Mouse (Mus musculus) C2C12 (cell line): ENCODE measurements at regions not wholly inside any gene's neighbourhood (a gene's known extent, or its start where the extent isn't known, plus 50 kb on each side); places are given as distances from the start of the nearest gene placed in this dataset.

Experiments
- H3K27me3 ChIP-seq: one replicate; pipeline ENCODE4 v1.6.1; 2011; ENCODE audit not compliant: control insufficient read depth, insufficient read depth, insufficient read length
- H3K36me3 ChIP-seq: one replicate; pipeline ENCODE4 v1.6.1; 2011; ENCODE audit not compliant: control insufficient read depth, insufficient read depth
- H3K4me3 ChIP-seq: one replicate; pipeline ENCODE4 v1.5.1; 2011; ENCODE audit warnings: mild to moderate bottlenecking, control low read depth; ENCODE audit not compliant: poor library complexity, insufficient read depth, severe bottlenecking
- H3K79me2 ChIP-seq: one replicate; pipeline ENCODE4 v1.6.1; 2011; ENCODE audit not compliant: control insufficient read depth, insufficient read depth
- H3K79me3 ChIP-seq: one replicate; pipeline ENCODE4 v1.6.1; 2011; ENCODE audit warnings: low read depth, control low read depth
- H3ac ChIP-seq: one replicate; pipeline ENCODE3; 2011; ENCODE audit warnings: low read depth; ENCODE audit not compliant: control insufficient read depth, insufficient read length
- CEBPB ChIP-seq: IDR thresholded peaks from one replicate; pipeline ENCODE4 v1.6.1; 2011; ENCODE audit warnings: low read depth, mild to moderate bottlenecking, control low read depth, moderate library complexity
- CTCF ChIP-seq: IDR thresholded peaks from one replicate; pipeline ENCODE4 v1.5.1; 2011; ENCODE audit not compliant: control insufficient read depth, insufficient read depth, insufficient read length
- FOSL1 ChIP-seq: IDR thresholded peaks from one replicate; pipeline ENCODE4 v1.8.0; 2011; ENCODE audit warnings: mild to moderate bottlenecking, low read length; ENCODE audit not compliant: poor library complexity, insufficient read depth, severe bottlenecking
- MAX ChIP-seq: IDR thresholded peaks from one replicate; pipeline ENCODE4 v1.6.1; 2011; ENCODE audit warnings: mild to moderate bottlenecking, control low read depth
- MYOD1 ChIP-seq: IDR thresholded peaks from one replicate; pipeline ENCODE4 v1.6.1; 2011; ENCODE audit warnings: low read depth; ENCODE audit not compliant: control insufficient read depth, insufficient read length
- MYOG ChIP-seq: IDR thresholded peaks from one replicate; pipeline ENCODE4 v1.6.1; 2011; ENCODE audit not compliant: control insufficient read depth, insufficient read length; ENCODE audit errors: extremely low read depth
- USF1 ChIP-seq: IDR thresholded peaks from one replicate; pipeline ENCODE4 v1.6.1; 2011; ENCODE audit warnings: low read depth, mild to moderate bottlenecking, control low read depth, moderate library complexity

DNA sequence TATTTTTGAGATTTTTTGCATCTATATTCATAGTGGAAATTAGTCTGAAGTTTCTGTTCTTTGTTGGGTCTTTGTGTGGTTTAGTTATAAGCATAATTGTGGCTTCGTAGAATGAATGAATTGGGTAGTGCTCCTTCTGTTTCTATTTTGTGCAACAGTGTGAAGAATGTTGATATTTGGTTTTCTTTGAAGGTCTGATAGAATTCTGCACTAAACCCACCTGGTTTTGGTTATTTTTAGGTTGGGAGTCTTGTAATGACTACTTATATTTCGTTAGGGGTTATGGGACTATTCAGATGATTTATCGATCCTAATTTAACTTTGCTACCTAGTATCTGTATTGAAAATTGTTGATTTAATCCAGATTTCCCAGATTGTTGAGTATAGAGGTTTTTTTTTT, 326.4 kb downstream of the Cox7c start:
- H3K4me3 ChIP-seq: no peak overlapping the region
- no peaks in the 10 kb centered on the region for H3K27me3 ChIP-seq
- no peak overlapping the region for H3ac ChIP-seq
- no peaks in the 10 kb centered on the region for H3K79me3 ChIP-seq
- H3K36me3 ChIP-seq: no peaks in the 10 kb centered on the region
- no peaks in the 10 kb centered on the region for H3K79me2 ChIP-seq
- no peak for TF ChIP-seq MYOD1
- TF ChIP-seq FOSL1: no peak
- no peak for TF ChIP-seq MAX
- no peak for TF ChIP-seq MYOG
- no peak for TF ChIP-seq USF1
- no peak for TF ChIP-seq CEBPB
- TF ChIP-seq CTCF: no peak

DNA sequence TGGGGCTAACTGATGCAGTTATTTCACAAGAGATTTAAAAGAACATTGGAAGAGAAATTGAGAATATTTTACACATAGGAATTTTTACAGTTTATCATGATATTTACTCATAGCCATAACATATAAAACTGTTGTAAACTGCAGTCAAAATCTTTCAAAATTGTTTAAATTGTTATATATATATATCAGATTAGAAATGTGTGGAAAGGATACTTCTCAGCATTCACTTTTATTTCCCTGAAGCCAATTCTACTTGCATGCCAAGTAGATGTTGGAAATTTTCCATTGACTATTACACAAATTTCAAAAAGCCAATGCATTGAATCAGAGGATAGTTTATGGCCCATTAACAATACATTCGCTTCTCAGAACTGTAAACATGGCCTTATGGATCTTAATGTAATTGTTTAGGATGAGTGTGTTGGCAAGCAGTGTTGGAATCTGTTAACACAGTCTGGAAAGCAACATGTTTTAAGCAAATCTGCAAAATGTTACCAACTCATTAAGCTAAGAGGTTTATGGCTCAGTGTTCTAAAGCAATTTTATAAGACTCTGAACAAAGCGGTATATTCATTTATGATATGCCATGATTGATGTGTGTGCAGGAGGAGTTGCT, 330.7 kb downstream of the Cox7c start:
- no peak overlapping the region for H3K4me3 ChIP-seq
- H3K79me3 ChIP-seq: no peaks in the 10 kb centered on the region
- H3K36me3 ChIP-seq: no peaks in the 10 kb centered on the region
- no peaks in the 10 kb centered on the region for H3K27me3 ChIP-seq
- no peak for TF ChIP-seq FOSL1
- no peak for TF ChIP-seq CEBPB
- TF ChIP-seq MAX: no peak
- TF ChIP-seq USF1: no peak
- TF ChIP-seq CTCF: no peak
- no peak for TF ChIP-seq MYOG
- TF ChIP-seq MYOD1: no peak
- H3K79me2 ChIP-seq: no peaks in the 10 kb centered on the region
- H3ac ChIP-seq: no peak overlapping the region

DNA sequence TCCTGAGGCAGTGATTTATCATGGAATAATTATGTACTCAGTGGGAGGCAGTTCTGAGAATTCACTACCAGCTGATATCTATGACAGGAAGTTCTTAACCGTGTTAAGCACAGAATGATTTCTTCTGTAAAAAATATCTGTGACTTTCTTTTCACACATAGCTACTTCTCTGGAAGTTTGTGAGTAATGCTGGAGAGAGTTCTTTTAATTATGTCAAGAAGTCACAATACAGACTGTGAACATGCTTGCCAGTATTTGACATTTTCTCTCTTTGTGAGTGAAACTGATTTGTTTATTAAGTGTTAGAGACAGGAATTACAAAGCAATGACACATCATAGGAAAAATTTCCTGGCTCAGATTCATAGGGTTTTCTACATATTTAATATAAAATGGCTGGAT, 354.3 kb downstream of the Cox7c start:
- H3ac ChIP-seq: no peak overlapping the region
- no peaks in the 10 kb centered on the region for H3K79me2 ChIP-seq
- no peaks in the 10 kb centered on the region for H3K27me3 ChIP-seq
- no peak overlapping the region for H3K4me3 ChIP-seq
- TF ChIP-seq MYOG: no peak
- TF ChIP-seq MYOD1: no peak
- TF ChIP-seq CEBPB: no peak
- no peak for TF ChIP-seq FOSL1
- no peak for TF ChIP-seq USF1
- TF ChIP-seq MAX: no peak
- no peak for TF ChIP-seq CTCF
- no peaks in the 10 kb centered on the region for H3K36me3 ChIP-seq
- no peaks in the 10 kb centered on the region for H3K79me3 ChIP-seq
